37 mouse cellular contexts compared by ENCODE assay signal in the genomic region with DNA sequence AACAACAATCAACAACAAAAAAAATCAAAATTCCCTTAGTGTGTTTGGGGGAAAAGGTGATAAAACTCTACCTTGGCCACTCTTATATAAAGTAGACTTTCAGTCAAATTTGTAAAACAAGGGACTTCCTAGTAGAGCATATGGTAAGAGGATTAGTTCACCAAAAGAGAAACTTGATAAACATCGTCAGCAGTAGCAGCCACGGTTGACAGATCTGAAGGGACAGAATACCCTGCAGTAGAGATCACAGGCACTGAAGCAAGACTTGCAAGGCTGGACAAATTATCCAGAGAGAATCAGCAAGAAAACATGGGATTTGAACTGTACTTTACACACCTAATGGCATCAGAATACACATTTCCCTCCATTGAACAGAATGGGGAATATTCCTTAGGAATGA. TPM values are rescaled to one million over a fixed set of nuclear protein-coding genes. Genes with fewer than 3 reads are reported as not detected.
"Had no signal": no experiment of that assay in that cellular context is flagged by ENCODE, and none has a peak within 500 bp of the region (broad histone marks: within the 10 kb centered on the region; RNA-seq: fewer than 3 reads in every experiment).

No protein-coding gene starts in this region.

- H3K27me3 ChIP-seq: hindbrain, embryonic 13.5 days; hindbrain, embryonic 15.5 days; limb, embryonic 13.5 days; limb, embryonic 15.5 days; liver, embryonic 12.5 days had no signal

- H3K9me3 ChIP-seq: heart, embryonic 12.5 days; hindbrain, embryonic 13.5 days; hindbrain, embryonic 15.5 days; limb, embryonic 13.5 days; limb, embryonic 15.5 days; liver, embryonic 12.5 days had no signal

- DNase-seq: forebrain, postnatal 0 days; gastrocnemius, postnatal 14 days; gastrocnemius, postnatal 36 days; heart, adult 2 months; heart, postnatal 14 days; heart, postnatal 36 days; kidney, adult 11 months; kidney, adult 8-10 months; kidney, postnatal 25 days; layer of hippocampus, adult 9-11 months; layer of hippocampus, postnatal 36 days; left cerebral cortex, postnatal 4 days had no signal

- H3K9ac ChIP-seq: forebrain, postnatal 0 days; heart, embryonic 12.5 days; hindbrain, embryonic 13.5 days; hindbrain, embryonic 15.5 days; limb, embryonic 13.5 days; limb, embryonic 15.5 days; liver, embryonic 12.5 days; liver, embryonic 14.5 days had no signal

- H3K36me3 ChIP-seq: heart, embryonic 12.5 days; hindbrain, embryonic 13.5 days; hindbrain, embryonic 15.5 days; limb, embryonic 13.5 days; limb, embryonic 15.5 days; liver, embryonic 12.5 days had no signal

- H3K4me1 ChIP-seq: heart, embryonic 12.5 days; hindbrain, embryonic 13.5 days; hindbrain, embryonic 15.5 days; limb, embryonic 13.5 days; limb, embryonic 15.5 days; liver, embryonic 12.5 days had no signal

- H3K4me2 ChIP-seq: heart, embryonic 12.5 days; hindbrain, embryonic 13.5 days; hindbrain, embryonic 15.5 days; limb, embryonic 13.5 days; limb, embryonic 15.5 days; liver, embryonic 12.5 days had no signal

- H3K27ac ChIP-seq: heart, adult 2 months; hindbrain, embryonic 13.5 days; hindbrain, embryonic 15.5 days; hindbrain, postnatal 0 days; limb, embryonic 13.5 days; limb, embryonic 15.5 days; liver, embryonic 12.5 days; liver, embryonic 14.5 days had no signal

- ATAC-seq: forebrain, postnatal 0 days; hindbrain, postnatal 0 days; intestine, embryonic 16.5 days; liver, embryonic 12.5 days had no signal

- H3K4me3 ChIP-seq: heart, adult 2 months; heart, embryonic 12.5 days; hindbrain, embryonic 13.5 days; hindbrain, embryonic 15.5 days; limb, embryonic 13.5 days; limb, embryonic 15.5 days; liver, embryonic 12.5 days had no signal

RNA-seq across cellular contexts. Expression of a gene that starts 14.4 kb away (rescaled TPM):
- total RNA-seq: forebrain, postnatal 0 days; gastrocnemius, adult 8-10 months; gastrocnemius, postnatal 14 days; heart, adult 2 months; heart, postnatal 14 days; heart, postnatal 36 days; hematopoietic stem cell, adult 5-6 weeks; hindbrain, postnatal 0 days; layer of hippocampus, adult 18-20 months; layer of hippocampus, adult 8-10 months; layer of hippocampus, postnatal 14 days; layer of hippocampus, postnatal 36 days; left cerebral cortex, adult 8-10 months; left cerebral cortex, postnatal 10 days; left cerebral cortex, postnatal 25 days; left cerebral cortex, postnatal 4 days had no signal
- polyA plus RNA-seq: heart, adult 2 months; heart, embryonic 12.5 days; heart, embryonic 14.5 days; heart, embryonic 16.5 days; intestine, embryonic 14.5 days; intestine, embryonic 16.5 days; large intestine, adult 2 months; limb, embryonic 11.5 days; liver, embryonic 16.5 days had no signal

RNA-seq across cellular contexts. Expression of a gene that starts 22.9 kb away (rescaled TPM):
- total RNA-seq: gastrocnemius, adult 18-20 months; gastrocnemius, adult 8-10 months; gastrocnemius, postnatal 36 days; hematopoietic stem cell, adult 5-6 weeks; liver, adult 2 months had no signal
- polyA plus RNA-seq: intestine, embryonic 14.5 days; intestine, embryonic 16.5 days; large intestine, adult 2 months; liver, adult 2 months; liver, embryonic 14.5 days; liver, embryonic 16.5 days had no signal
